Mouse (Mus musculus) heart, embryonic 13.5 days (tissue): Measurements from ENCODE around the gene Elp5. TPM values are rescaled to one million over a fixed set of nuclear protein-coding genes. Genes with fewer than 3 reads are reported as not detected.

Experiments used
- ATAC-seq: fragments of 200-750 bp; cut with Nextera tagmentation; 2 replicates; pipeline ENCODE4 v1.8.0; 2017; ENCODE audit warnings: moderate TSS enrichment; ENCODE audit not compliant: insufficient number of reproducible peaks, low FRiP score, low TSS enrichment; ENCODE audit errors: extremely low read depth
- H3K27ac ChIP-seq: fragments of 300-500 bp; sonication (generic); replicated peaks from 2 replicates; pipeline ENCODE4 v1.5.1; 2015; ENCODE audit warnings: moderate library complexity, mild to moderate bottlenecking, inconsistent platforms
- H3K27me3 ChIP-seq: fragments of 300-500 bp; sonication (generic); replicated peaks from 2 replicates; pipeline ENCODE4 v1.6.1; 2015; ENCODE audit warnings: mild to moderate bottlenecking, inconsistent platforms
- H3K36me3 ChIP-seq: fragments of 300-500 bp; sonication (generic); 2 replicates; pipeline ENCODE4 v1.6.1; 2015; ENCODE audit warnings: mild to moderate bottlenecking, inconsistent platforms
- H3K4me1 ChIP-seq: fragments of 300-500 bp; sonication (generic); 2 replicates; pipeline ENCODE4 v1.6.1; 2015; ENCODE audit warnings: inconsistent platforms
- H3K4me2 ChIP-seq: fragments of 300-500 bp; sonication (generic); 2 replicates; pipeline ENCODE4 v1.6.1; 2015; ENCODE audit warnings: inconsistent platforms, mild to moderate bottlenecking, moderate library complexity
- H3K4me3 ChIP-seq: fragments of 300-500 bp; sonication (generic); 2 replicates; pipeline ENCODE4 v1.5.1; 2015; ENCODE audit warnings: moderate library complexity, mild to moderate bottlenecking, inconsistent platforms
- H3K9ac ChIP-seq: fragments of 300-500 bp; sonication (generic); 2 replicates; pipeline ENCODE4 v1.6.1; 2015; ENCODE audit warnings: inconsistent platforms, mild to moderate bottlenecking, moderate library complexity
- H3K9me3 ChIP-seq: fragments of 300-500 bp; sonication (generic); 2 replicates; pipeline ENCODE4 v1.6.1; 2016; ENCODE audit warnings: inconsistent platforms
- WGBS: fragments of 180-500 bp; shearing (Covaris S2); methylation state at CpG from one replicate; pipeline ENCODE4 v1.1.7; 2015; ENCODE audit warnings: mixed read lengths; 5-methylcytosine and 5-hydroxymethylcytosine counted together
- polyA plus RNA-seq: library from polyadenylated mRNA; unstranded; fragments of >200 nt; fragmentation: Nextera tagmentation; extraction: Ambion mirVana; gene quantifications from 2 replicates; pipeline ENCODE4 v1.2.1, GENCODE M21; 2015

Gene Elp5
- polyA plus RNA-seq, 1 experiment from 2014 or later = 111 TPM

GRCm38 (mm10) chr11:69938401-69938979, 43.8 kb downstream of the Elp5 start:
- no peak overlapping the region for H3K9ac ChIP-seq
- 32% methylated on average over 9 of the region's 9 CpGs for WGBS
- H3K27me3 ChIP-seq = peaks cover 67% of the 10 kb centered on the region
- no peak overlapping the region for H3K4me2 ChIP-seq
- H3K9me3 ChIP-seq = no peaks in the 10 kb centered on the region
- no peak overlapping the region for H3K4me3 ChIP-seq
- no peak for ATAC-seq
- H3K36me3 ChIP-seq = peaks cover 20% of the 10 kb centered on the region
- H3K4me1 ChIP-seq = peaks cover 37% of the 10 kb centered on the region
- H3K27ac ChIP-seq = no peak overlapping the region

GRCm38 (mm10) chr11:69937834-69938233, 44.5 kb downstream of the Elp5 start:
- Histone ChIP-seq H3K4me1 (peaks cover 37% of the 10 kb centered on the region), H3K36me3 (peaks cover 14% of the 10 kb centered on the region), H3K27ac (peak overlapping the region; percentile 53; the same call in 1 of the 2 replicates), H3K9me3 (no peaks in the 10 kb centered on the region), H3K9ac (peak overlapping the region; percentile 83; the same call in 1 of the 2 replicates), H3K4me3 (no peak overlapping the region), H3K4me2 (no peak overlapping the region), H3K27me3 (peaks cover 62% of the 10 kb centered on the region)
- 53% methylated on average over 5 of the region's 5 CpGs for WGBS
- ATAC-seq = no peak

- no peak for ATAC-seq
- H3K4me2 ChIP-seq = peak overlapping the region; percentile 93
- peak overlapping the region; percentile 53; the same call in 1 of the 2 replicates for H3K27ac ChIP-seq
- peak overlapping the region; percentile 64 for H3K4me3 ChIP-seq
- H3K9ac ChIP-seq = peak overlapping the region; percentile 83
- 23% methylated on average over 4 of the region's 4 CpGs for WGBS
- H3K36me3 ChIP-seq = peaks cover 9% of the 10 kb centered on the region
- H3K9me3 ChIP-seq = no peaks in the 10 kb centered on the region
- peaks cover 58% of the 10 kb centered on the region for H3K27me3 ChIP-seq
- H3K4me1 ChIP-seq = peaks cover 37% of the 10 kb centered on the region
Observed at GRCm38 (mm10) chr11:69937385-69937784, 44.9 kb downstream of the Elp5 start.

GRCm38 (mm10) chr11:69936714-69937347, 45.5 kb downstream of the Elp5 start:
- Histone ChIP-seq H3K9ac (peak overlapping the region; percentile 83), H3K36me3 (peaks cover 4% of the 10 kb centered on the region; the same call in 1 of the 2 replicates), H3K27ac (peak overlapping the region; percentile 53)

GRCm38 (mm10) chr11:69936156-69936555, 46.2 kb downstream of the Elp5 start:
- H3K4me1 ChIP-seq = peaks cover 37% of the 10 kb centered on the region
- H3K9me3 ChIP-seq = no peaks in the 10 kb centered on the region
- H3K4me2 ChIP-seq = peak overlapping the region; percentile 93
- WGBS = 2% methylated on average over 27 of the region's 30 CpGs
- H3K36me3 ChIP-seq = no peaks in the 10 kb centered on the region
- peak overlapping the region; percentile 53; the same call in 1 of the 2 replicates for H3K27ac ChIP-seq
- peak overlapping the region; percentile 83 for H3K9ac ChIP-seq
- peak overlapping the region; percentile 64 for H3K4me3 ChIP-seq
- H3K27me3 ChIP-seq = peaks cover 57% of the 10 kb centered on the region
- ATAC-seq = no peak

More at GRCm38 (mm10) chr11:69936714-69937347, 45.5 kb downstream of the Elp5 start:
- no peaks in the 10 kb centered on the region for H3K9me3 ChIP-seq
- H3K4me3 ChIP-seq = peak overlapping the region; percentile 64
- WGBS = 45% methylated on average over 9 of the region's 9 CpGs
- H3K4me1 ChIP-seq = peaks cover 37% of the 10 kb centered on the region
- H3K27me3 ChIP-seq = peaks cover 57% of the 10 kb centered on the region
- ATAC-seq = no peak
- peak overlapping the region; percentile 93 for H3K4me2 ChIP-seq

GRCm38 (mm10) chr11:69935137-69935879, 47.0 kb downstream of the Elp5 start, which contains the start of gene Ybx2:
TSS of gene Ybx2 (plus strand) at chr11:69935796.
- Histone ChIP-seq H3K27ac (peak within 1 kb of the TSS; percentile 53), H3K36me3 (no peaks in the 10 kb centered on the region), H3K4me1 (peaks cover 37% of the 10 kb centered on the region), H3K27me3 (peaks cover 53% of the 10 kb centered on the region), H3K9ac (peak within 1 kb of the TSS; percentile 83), H3K4me2 (peak within 1 kb of the TSS; percentile 93), H3K9me3 (no peaks in the 10 kb centered on the region), H3K4me3 (peak within 1 kb of the TSS; percentile 64)
- WGBS = 2% methylated on average over 61 of the region's 62 CpGs
- ATAC-seq = peak; percentile 91

- 19% methylated on average over 6 of the region's 6 CpGs for WGBS
- H3K4me2 ChIP-seq = peak overlapping the region; percentile 93
- ATAC-seq = no peak
- peaks cover 47% of the 10 kb centered on the region for H3K27me3 ChIP-seq
- no peaks in the 10 kb centered on the region for H3K9me3 ChIP-seq
- peak overlapping the region; percentile 67 for H3K9ac ChIP-seq
- no peaks in the 10 kb centered on the region for H3K36me3 ChIP-seq
- H3K27ac ChIP-seq = no peak overlapping the region
- peaks cover 37% of the 10 kb centered on the region for H3K4me1 ChIP-seq
- peak overlapping the region; percentile 64 for H3K4me3 ChIP-seq
Observed at GRCm38 (mm10) chr11:69934681-69935080, 47.6 kb downstream of the Elp5 start.

- H3K4me1 ChIP-seq = peaks cover 37% of the 10 kb centered on the region
- peak overlapping the region; percentile 93 for H3K4me2 ChIP-seq
- no peak overlapping the region for H3K27ac ChIP-seq
- no peaks in the 10 kb centered on the region for H3K36me3 ChIP-seq
- WGBS = 1% methylated on average over 18 of the region's 18 CpGs
- peaks cover 42% of the 10 kb centered on the region for H3K27me3 ChIP-seq
- H3K9ac ChIP-seq = peak overlapping the region; percentile 53; the same call in 1 of the 2 replicates
- H3K9me3 ChIP-seq = no peaks in the 10 kb centered on the region
- peak overlapping the region; percentile 64 for H3K4me3 ChIP-seq
- ATAC-seq = no peak
Observed at GRCm38 (mm10) chr11:69934169-69934568, 48.1 kb downstream of the Elp5 start.

- Histone ChIP-seq H3K9ac (no peak overlapping the region), H3K4me2 (no peak overlapping the region), H3K27me3 (peaks cover 31% of the 10 kb centered on the region), H3K4me1 (peaks cover 36% of the 10 kb centered on the region), H3K27ac (no peak overlapping the region), H3K36me3 (no peaks in the 10 kb centered on the region), H3K4me3 (no peak overlapping the region), H3K9me3 (no peaks in the 10 kb centered on the region)
- no peak for ATAC-seq
- WGBS = 72% methylated on average over 4 of the region's 4 CpGs
Observed at GRCm38 (mm10) chr11:69933066-69933465, 49.3 kb downstream of the Elp5 start.

GRCm38 (mm10) chr11:69932254-69932653, 50.1 kb downstream of the Elp5 start:
- Histone ChIP-seq H3K27me3 (peaks cover 23% of the 10 kb centered on the region), H3K9me3 (no peaks in the 10 kb centered on the region), H3K9ac (no peak overlapping the region), H3K36me3 (no peaks in the 10 kb centered on the region), H3K4me3 (no peak overlapping the region), H3K4me1 (peaks cover 28% of the 10 kb centered on the region), H3K4me2 (no peak overlapping the region), H3K27ac (no peak overlapping the region)
- no peak for ATAC-seq
- 44% methylated on average over 3 of the region's 3 CpGs for WGBS

GRCm38 (mm10) chr11:69931769-69932168, 50.5 kb downstream of the Elp5 start:
- no peak overlapping the region for H3K27ac ChIP-seq
- no peaks in the 10 kb centered on the region for H3K36me3 ChIP-seq
- no peak for ATAC-seq
- H3K9ac ChIP-seq = no peak overlapping the region
- H3K27me3 ChIP-seq = peaks cover 18% of the 10 kb centered on the region
- WGBS = 64% methylated on average over 8 of the region's 8 CpGs
- H3K4me3 ChIP-seq = no peak overlapping the region
- no peaks in the 10 kb centered on the region for H3K9me3 ChIP-seq
- H3K4me2 ChIP-seq = no peak overlapping the region
- peaks cover 23% of the 10 kb centered on the region for H3K4me1 ChIP-seq
